In genomic region chr10:69787379-69787778, GRCm38 (mm10) we compare ENCODE assay signal across 9 mouse cellular contexts.
A peak's percentile ranks its signal among the peaks of the same experiment; 100 is the strongest.
DNase-seq lines count a peak whose midpoint lies in the region; ATAC-seq lines count a peak whose summit lies in the region.
"Had no signal": no experiment of that assay in that cellular context is flagged by ENCODE, and none has a peak within 500 bp of the region (broad histone marks: within the 10 kb centered on the region; RNA-seq: fewer than 3 reads in every experiment).

No protein-coding gene starts in this region.

- no peaks in the 10 kb centered on the region for H3K27me3 ChIP-seq in liver, embryonic 12.5 days (replicated peaks)
- H3K27me3 ChIP-seq in limb, embryonic 10.5 days (ENCODE audit: low read depth, poor library complexity, severe bottlenecking): no peaks in the 10 kb centered on the region
- H3K27me3 ChIP-seq in stomach, embryonic 15.5 days (replicated peaks): no peaks in the 10 kb centered on the region
- H3K27me3 ChIP-seq: megakaryocyte, embryonic 14.5 days had no signal

- peak; percentile 27; the same call in 1 of the 2 replicates for ATAC-seq in cerebellum, adult (ENCODE audit: insufficient number of reproducible peaks, low FRiP score, low TSS enrichment)
- ATAC-seq in liver, embryonic 12.5 days: no peak
- no peak for ATAC-seq in stomach, embryonic 15.5 days (ENCODE audit: insufficient read depth, low FRiP score, low read depth)

- no peak for DNase-seq in cerebellum, postnatal 36 days
- no peak for DNase-seq in liver
- peak; percentile 36 for DNase-seq in limb, embryonic 10.5 days (ENCODE audit: low spot score)
- no peak for DNase-seq in urinary bladder, postnatal 25 days (ENCODE audit: low spot score)
- DNase-seq in ovary, adult 18-20 months (ENCODE audit: low spot score): no peak

- WGBS in liver, embryonic 12.5 days (ENCODE audit: insufficient replicate concordance): 61% methylated on average over 10 of the region's 10 CpGs
- 24% methylated on average over 10 of the region's 10 CpGs for WGBS in limb, embryonic 10.5 days
- 38% methylated on average over 10 of the region's 10 CpGs for WGBS in stomach, embryonic 15.5 days

- H3K36me3 ChIP-seq in liver, embryonic 12.5 days: no peaks in the 10 kb centered on the region
- no peaks in the 10 kb centered on the region for H3K36me3 ChIP-seq in limb, embryonic 10.5 days
- H3K36me3 ChIP-seq in stomach, embryonic 15.5 days: no peaks in the 10 kb centered on the region

- no peak overlapping the region for H3K9ac ChIP-seq in liver, embryonic 12.5 days
- H3K9ac ChIP-seq in stomach, embryonic 15.5 days: no peak overlapping the region

- no peak overlapping the region for H3K27ac ChIP-seq in liver, embryonic 12.5 days
- H3K27ac ChIP-seq in limb, embryonic 10.5 days: peak overlapping the region; percentile 61
- no peak overlapping the region for H3K27ac ChIP-seq in stomach, embryonic 15.5 days

- H3K4me2 ChIP-seq in liver, embryonic 12.5 days: peak overlapping the region; percentile 24; the same call in 1 of the 2 replicates
- H3K4me2 ChIP-seq in stomach, embryonic 15.5 days: peak overlapping the region; percentile 40

- no peak overlapping the region for H3K4me3 ChIP-seq in liver, embryonic 12.5 days
- H3K4me3 ChIP-seq in limb, embryonic 10.5 days: peak overlapping the region; percentile 32
- H3K4me3 ChIP-seq in stomach, embryonic 15.5 days (replicated peaks): no peak overlapping the region
- H3K4me3 ChIP-seq: megakaryocyte, embryonic 14.5 days had no signal

- H3K9me3 ChIP-seq in liver, embryonic 12.5 days (replicated peaks): no peaks in the 10 kb centered on the region
- no peaks in the 10 kb centered on the region for H3K9me3 ChIP-seq in limb, embryonic 10.5 days (replicated peaks)
- H3K9me3 ChIP-seq in stomach, embryonic 15.5 days: no peaks in the 10 kb centered on the region
- H3K9me3 ChIP-seq: megakaryocyte, embryonic 14.5 days had no signal

- H3K4me1 ChIP-seq in liver, embryonic 12.5 days: peaks cover 34% of the 10 kb centered on the region
- H3K4me1 ChIP-seq in limb, embryonic 10.5 days: peaks cover 43% of the 10 kb centered on the region
- H3K4me1 ChIP-seq in stomach, embryonic 15.5 days: 0 out of 2 replicates have a peak, but pooled peaks cover 2% of the 10 kb centered on the region
